Mouse (Mus musculus) adipocyte (in vitro differentiated cells): ENCODE measurements around the gene Fbxl16.
"Not testable (repeated sequence)": the region's sequence is repeated elsewhere in the genome, so short reads cannot be mapped to it uniquely, and the experiment has no call there.

Source experiments
- DNase-seq: peaks from one replicate; pipeline ENCODE4 v3.0.0-alpha.2; 2016; ENCODE audit warnings: low spot score

The Fbxl16 gene

GRCm38 (mm10) chr17:25795609-25796092 is 13.2 kb upstream of the Fbxl16 start, which contains the start of gene AC134908.4:
TSS of gene AC134908.4 (minus strand) at chr17:25795659.
- peak; percentile 92 for DNase-seq

GRCm38 (mm10) chr17:25796211-25796771 is 12.6 kb upstream of the Fbxl16 start:
- peak; percentile 32 for DNase-seq

DNA sequence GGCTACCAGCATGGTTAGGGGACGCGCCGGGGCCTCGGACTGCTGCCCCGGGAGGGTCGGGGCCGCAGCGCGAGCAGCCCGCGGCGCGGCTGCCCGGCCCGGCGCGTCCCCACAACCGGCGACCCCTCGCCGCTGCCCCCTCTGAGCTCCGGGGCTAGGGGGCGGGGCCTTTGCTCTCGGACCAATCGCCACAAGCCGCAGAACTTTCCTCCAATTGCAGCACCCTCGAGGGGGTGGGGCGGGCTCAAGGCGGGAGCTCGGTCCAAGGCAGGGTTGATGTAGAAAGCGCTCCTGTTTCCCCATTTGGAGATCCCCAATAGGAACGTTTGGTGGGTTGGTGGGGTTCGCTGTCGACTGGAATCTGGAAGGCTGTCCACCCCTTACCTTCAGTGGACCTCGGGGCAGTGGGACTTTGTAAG is 11.9 kb upstream of the Fbxl16 start, which contains the start of gene Metrn:
Gene Metrn (minus strand): TSS at position 186 of the 419 bp plus-strand sequence.
- peak; percentile 78 for DNase-seq

DNA sequence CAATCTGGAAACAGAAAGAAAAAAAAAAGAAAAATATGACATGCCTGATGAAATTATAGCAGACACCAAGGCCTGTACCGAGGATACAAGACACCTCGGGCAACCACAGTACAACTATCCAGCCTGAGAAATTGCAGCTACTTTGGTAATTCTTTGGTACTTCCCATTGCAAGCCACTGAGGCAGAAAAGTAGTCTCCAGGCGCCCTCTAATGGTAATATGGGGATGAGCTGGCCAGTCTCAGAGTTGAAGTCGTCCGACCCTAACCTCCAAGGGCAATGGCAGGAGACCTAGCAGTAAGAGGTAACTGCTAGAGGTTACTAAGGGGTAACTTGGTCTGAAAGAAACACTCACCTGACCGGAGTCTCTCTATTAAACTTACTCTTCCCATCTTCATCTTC is 7.9 kb upstream of the Fbxl16 start:
- peak; percentile 88 for DNase-seq

- no peak for DNase-seq
Observed at GRCm38 (mm10) chr17:25802825-25803517, 5.9 kb upstream of the Fbxl16 start.

- no peak for DNase-seq
Observed at GRCm38 (mm10) chr17:25806507-25806906, 2.4 kb upstream of the Fbxl16 start.

DNA sequence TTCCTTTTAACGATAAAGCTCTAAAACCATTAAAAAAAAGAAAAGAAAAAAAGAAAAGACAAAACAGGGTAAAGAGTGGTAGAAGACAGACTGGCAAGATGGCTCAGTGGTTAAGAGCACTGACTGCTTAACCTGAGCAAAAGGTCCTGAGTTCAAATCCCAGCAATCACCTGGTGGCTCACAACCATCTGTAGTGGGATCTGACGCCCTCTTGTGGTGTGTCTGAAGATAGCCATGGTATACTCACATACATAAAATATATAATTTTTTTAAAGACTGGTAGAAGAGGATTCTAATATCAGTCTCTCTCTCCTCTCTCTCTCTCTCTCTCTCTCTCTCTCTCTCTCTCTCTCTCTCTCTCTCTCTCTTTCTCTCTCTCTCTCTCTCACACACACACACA is 1.4 kb upstream of the Fbxl16 start:
- DNase-seq: not testable (repeated sequence)

DNA sequence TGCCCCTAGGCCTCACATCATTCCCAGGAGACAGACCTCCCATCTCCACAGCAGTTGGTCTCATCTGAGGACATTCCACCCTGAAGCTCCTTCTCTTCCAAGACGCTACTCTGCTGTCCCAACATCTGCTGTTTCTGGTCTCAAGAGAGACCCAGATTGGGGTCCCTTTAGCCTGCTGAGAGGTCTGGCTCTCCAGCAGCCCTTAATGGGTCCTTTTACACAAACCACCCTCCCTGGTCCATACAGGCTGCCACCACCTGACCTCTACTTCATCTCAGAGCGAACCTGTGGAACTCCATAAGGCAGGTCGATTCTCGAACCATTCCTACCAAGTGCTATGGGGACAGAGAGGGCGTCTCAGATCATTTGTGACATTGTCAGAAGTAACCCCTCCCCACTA is 857 bp upstream of the Fbxl16 start:
- DNase-seq: no peak

DNA sequence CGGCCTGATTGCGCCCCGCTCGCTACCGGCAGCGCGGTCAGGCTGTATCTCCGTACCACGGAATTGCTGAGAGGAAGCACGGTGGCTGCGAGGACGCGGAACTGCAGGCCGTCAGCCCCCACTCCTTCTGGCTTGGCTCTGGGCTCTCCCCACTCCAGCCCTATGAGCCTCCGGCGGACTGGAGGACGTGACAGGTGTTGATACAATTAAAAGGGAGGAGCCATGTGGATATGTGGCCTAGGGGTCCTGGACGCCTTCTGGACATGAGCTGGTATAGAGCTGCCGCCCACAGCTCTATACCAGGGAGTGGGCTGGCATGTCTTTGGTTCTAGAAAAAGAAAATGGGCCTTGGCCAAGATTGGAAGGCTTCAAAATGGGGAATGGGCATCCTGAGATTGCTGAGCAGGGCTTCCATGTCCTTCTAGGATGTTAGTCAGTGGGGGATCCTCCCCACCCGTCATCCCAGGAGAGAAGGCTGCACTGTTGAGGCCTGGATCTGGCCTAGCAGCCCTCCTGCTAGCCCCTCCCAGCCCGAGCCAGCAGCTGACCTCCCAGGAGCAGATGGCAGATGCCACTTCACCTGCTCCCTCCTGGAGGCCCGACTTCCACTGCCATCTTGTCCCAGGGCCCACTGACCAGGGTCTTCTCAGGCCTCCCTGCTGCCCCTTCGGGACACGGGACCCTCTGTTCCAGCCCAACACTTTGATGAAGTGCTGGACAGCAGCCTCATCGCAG is 888 bp downstream of the Fbxl16 start:
- DNase-seq: no peak

DNA sequence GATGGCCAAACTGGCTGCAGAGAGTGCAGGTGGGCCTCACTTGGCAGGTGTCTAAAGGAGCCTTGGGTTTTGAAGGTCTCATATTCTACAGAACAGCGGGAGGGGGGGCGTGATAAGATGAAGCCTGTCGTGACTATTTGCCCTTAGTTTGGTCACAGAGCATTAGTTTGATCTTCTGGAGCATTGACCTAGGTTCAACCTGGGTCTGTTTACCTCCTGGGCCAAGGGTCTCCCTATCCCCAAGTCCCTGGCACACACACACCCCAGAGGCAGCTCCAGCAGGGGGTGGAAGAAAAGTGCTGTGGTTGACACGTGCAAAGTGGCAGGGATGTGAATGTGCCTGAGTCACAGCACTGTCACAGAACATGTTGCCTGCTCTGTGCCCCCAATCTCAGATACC is 2.0 kb downstream of the Fbxl16 start:
- DNase-seq: no peak

- DNase-seq: peak; percentile 66
Observed at GRCm38 (mm10) chr17:25813471-25813870, 4.6 kb downstream of the Fbxl16 start.

- DNase-seq: no peak
Observed at GRCm38 (mm10) chr17:25817662-25818061, 8.8 kb downstream of the Fbxl16 start.

DNA sequence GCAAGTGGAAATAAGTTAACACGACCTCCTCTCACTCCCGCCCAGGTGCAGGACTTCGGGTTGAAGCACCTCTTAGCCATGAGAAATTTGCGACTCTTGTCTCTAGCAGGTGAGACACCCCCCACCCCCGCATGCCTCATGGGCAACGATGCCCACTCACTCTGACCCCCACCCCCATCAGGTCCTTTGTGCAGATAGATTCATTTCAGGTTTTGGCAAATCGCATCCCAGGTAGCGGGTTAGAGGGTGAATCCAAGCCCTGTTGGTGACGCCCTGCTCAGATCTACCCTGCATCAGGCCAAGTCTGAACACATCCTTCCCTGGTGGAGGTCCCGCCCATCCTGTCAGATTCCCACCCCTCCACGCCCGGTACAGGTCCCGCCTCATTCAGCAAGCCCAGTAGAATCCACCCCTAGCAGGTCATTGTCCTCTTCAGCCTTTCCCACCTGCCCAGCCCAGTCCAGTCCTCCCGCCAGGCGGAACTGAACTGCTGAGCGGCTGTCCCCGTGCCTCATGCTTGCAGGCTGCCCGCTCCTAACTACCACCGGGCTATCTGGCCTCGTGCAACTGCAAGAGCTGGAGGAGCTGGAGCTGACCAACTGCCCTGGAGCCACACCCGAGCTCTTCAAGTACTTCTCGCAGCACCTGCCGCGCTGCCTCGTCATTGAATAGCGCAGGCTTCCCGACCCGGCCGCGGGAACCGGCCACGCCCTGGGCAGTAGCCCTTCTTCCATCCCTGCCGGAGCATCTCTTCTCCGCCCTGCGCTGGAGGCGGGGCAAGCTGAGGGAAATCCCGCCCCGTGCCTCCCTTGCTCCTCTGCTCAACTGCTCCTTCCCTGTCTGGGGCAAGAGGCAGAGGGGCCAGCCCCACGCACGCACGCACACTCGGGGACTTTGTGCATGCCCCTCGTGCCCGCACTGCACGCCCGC is 10.2 kb downstream of the Fbxl16 start:
- no peak for DNase-seq

DNA sequence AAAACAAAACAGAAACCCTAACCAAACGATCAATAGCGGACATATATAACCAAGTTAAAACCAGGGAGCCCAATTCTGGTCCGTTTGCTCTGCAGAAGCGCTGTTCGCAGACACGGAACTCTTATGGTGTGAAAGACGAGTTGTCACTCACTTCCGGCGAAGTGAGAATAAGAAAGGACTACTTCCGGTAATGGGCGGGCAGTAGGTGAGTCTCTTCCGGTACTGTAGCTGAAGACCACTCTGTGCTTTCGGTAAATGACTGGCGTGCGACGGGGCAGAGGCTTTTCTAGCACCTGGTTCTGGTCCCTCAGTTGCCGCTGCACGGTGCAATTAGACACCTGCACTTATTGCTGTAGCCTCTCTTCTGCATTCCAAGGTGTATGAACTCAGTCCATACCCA is 14.6 kb downstream of the Fbxl16 start, which contains the start of gene Wdr24:
Gene Wdr24 (plus strand): TSS at position 176 of the 400 bp plus-strand sequence.
- DNase-seq: peak; percentile 93

- DNase-seq: no peak
Observed at GRCm38 (mm10) chr17:25824362-25825142, 15.7 kb downstream of the Fbxl16 start.

DNA sequence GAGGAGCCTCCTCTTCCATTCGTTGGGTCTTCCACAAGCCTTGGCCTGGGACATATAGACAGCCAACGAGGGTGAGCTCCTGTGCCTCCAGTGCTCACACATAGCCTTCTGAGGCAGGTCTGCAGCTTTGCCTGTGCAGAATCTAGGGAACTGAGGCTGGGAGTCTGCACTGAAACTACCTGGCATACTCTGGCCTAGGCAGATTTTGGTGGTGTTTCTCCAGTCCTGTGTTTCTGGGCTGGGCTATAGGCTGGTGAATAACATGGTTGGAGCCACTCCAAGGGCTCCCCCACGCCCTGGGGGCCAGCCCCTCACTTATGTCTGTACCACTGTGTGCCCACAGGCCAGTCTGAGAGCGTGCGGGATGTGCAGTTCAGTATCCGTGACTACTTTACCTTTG is 16.4 kb downstream of the Fbxl16 start:
- DNase-seq: no peak

DNA sequence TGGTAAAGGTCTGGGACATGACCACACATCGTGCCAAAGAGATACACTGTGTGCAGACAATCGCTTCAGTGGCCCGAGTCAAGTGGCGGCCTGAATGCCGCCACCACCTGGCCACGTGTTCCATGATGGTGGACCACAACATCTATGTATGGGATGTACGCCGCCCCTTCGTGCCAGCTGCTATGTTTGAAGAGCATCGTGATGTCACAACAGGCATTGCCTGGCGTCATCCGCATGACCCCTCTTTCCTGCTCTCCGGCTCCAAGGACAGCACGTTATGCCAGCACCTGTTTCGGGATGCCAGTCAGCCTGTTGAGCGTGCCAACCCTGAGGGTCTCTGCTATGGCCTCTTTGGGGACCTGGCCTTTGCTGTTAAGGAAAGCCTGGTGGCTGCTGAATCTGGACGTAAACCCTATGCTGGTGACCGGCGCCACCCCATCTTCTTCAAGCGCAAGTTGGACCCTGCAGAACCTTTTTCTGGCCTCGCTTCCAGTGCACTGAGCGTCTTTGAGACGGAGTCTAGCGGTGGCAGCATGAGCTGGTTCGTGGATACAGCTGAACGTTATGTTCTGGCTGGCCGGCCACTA is 17.2 kb downstream of the Fbxl16 start:
- DNase-seq: no peak

DNA sequence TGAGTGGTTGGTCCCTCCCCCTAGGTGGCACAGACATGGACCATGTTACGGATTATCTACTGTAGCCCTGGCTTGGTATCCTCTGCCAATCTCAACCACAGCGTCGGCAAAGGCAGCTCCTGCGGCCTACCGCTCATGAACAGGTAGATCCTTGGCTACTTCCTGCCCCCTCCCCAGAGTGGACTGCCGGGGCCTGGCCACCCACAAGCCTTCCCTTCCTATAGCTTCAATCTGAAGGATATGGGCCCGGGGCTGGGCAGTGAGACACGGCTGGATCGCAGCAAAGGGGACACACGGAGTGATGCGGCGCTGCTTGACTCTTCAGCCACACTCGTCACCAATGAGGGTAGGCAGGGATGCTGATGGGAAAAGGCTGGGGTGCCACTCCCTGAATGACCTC is 18.1 kb downstream of the Fbxl16 start:
- DNase-seq: no peak

DNA sequence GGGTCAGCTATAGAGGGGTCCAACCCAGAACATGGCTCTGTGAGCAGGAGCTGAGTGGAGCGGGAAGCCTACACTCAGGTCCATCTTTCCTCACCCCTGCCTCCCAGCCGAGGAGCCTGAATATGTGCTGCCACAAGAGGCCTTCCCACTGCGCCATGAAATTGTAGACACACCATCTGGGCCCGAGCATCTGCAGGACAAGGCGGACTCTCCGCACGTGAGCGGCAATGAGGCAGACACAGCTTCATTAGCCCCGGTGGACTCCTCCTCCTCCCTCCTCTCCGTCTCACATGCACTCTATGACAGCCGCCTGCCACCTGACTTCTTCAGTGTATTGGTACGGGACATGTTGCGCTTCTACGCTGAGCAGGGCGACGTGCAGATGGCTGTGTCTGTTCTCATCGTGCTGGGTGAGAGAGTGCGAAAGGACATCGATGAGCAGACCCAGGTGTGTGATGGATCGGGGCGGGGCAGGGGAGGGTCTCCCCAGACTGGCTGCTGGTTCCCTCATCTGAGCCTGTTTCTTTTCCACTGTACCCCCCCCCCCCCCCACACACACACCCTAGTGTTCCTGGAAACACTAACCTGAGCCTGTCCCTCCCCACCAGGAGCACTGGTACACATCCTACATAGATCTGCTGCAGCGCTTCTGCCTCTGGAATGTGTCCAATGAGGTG is 18.8 kb downstream of the Fbxl16 start:
- no peak for DNase-seq

- no peak for DNase-seq
Observed at GRCm38 (mm10) chr17:25828223-25828594, 19.3 kb downstream of the Fbxl16 start.
